Mouse (Mus musculus) myocyte (in vitro differentiated cells): ENCODE results near the gene Rbfox2.

Source experiments
- CEBPB ChIP-seq: IDR thresholded peaks from 2 replicates; pipeline ENCODE4 v1.6.1; 2011; ENCODE audit warnings: mild to moderate bottlenecking, moderate library complexity; ENCODE audit not compliant: poor library complexity, insufficient read depth, severe bottlenecking
- E2F4 ChIP-seq: IDR thresholded peaks from one replicate; pipeline ENCODE4 v1.6.1; 2011; ENCODE audit warnings: mild to moderate bottlenecking, control low read depth, moderate library complexity; ENCODE audit not compliant: insufficient read depth
- MAX ChIP-seq: IDR thresholded peaks from one replicate; pipeline ENCODE4 v1.6.1; 2011; ENCODE audit warnings: low read depth, mild to moderate bottlenecking, control low read depth
- MYOD1 ChIP-seq, 3 experiments: IDR thresholded peaks; one replicate each; pipeline ENCODE4 v1.6.1; 2011; ENCODE audit warnings: control low read depth in 2 of 3, low read depth in 2 of 3, mild to moderate bottlenecking in 2 of 3, moderate library complexity in 1 of 3; ENCODE audit not compliant: insufficient read length in 2 of 3, control insufficient read depth in 1 of 3
- MYOG ChIP-seq, 3 experiments: IDR thresholded peaks; one replicate each; pipeline ENCODE4 v1.6.1; 2011; ENCODE audit warnings: control low read depth in 2 of 3, low read depth in 2 of 3, mild to moderate bottlenecking in 2 of 3; ENCODE audit not compliant: insufficient read length in 2 of 3, control insufficient read depth in 1 of 3, insufficient read depth in 1 of 3
- POLR2A ChIP-seq: IDR thresholded peaks from one replicate; pipeline ENCODE4 v1.6.1; 2011; ENCODE audit warnings: low read depth, mild to moderate bottlenecking, control low read depth, moderate library complexity; ENCODE audit not compliant: insufficient read length
- REST ChIP-seq: IDR thresholded peaks from one replicate; pipeline ENCODE4 v1.6.1; 2011; ENCODE audit warnings: mild to moderate bottlenecking, control low read depth, moderate library complexity; ENCODE audit not compliant: insufficient read depth, insufficient read length
- SRF ChIP-seq: IDR thresholded peaks from one replicate; pipeline ENCODE4 v1.6.1; 2011; ENCODE audit warnings: low read depth; ENCODE audit not compliant: control insufficient read depth, insufficient read length
- TCF12 ChIP-seq: IDR thresholded peaks from one replicate; pipeline ENCODE4 v1.6.1; 2011; ENCODE audit warnings: mild to moderate bottlenecking, control low read depth; ENCODE audit not compliant: poor library complexity, insufficient read depth, severe bottlenecking
- USF1 ChIP-seq: IDR thresholded peaks from one replicate; pipeline ENCODE4 v1.6.1; 2011; ENCODE audit warnings: low read depth, mild to moderate bottlenecking, control low read depth, moderate library complexity

DNA sequence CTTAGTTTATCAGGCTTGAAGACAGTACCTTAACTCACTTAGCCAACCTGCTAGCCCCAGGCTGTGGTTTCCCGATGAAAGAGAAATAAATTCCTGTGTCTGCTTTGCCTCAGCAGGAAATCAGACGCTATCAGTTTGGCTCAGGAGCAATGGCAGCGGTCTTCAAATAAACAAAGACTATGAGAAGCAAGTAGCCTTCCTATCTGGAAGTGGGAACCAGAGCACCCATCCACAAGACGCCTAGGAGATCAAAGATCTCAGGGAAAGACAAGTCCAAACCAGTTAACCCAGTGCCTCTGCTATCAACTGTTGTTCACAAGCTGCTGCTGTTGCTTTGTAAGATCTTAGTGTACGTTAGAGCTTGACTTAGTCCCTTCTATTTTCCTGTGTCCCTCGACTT is 6.9 kb upstream of the Rbfox2 start:
- TF ChIP-seq POLR2A (no peak), USF1 (no peak), E2F4 (no peak), TCF12 (no peak), MYOG (IDR thresholded peaks at IDR 0.05; ENCODE audit: control insufficient read depth in 1 of 3, insufficient read depth in 1 of 3, insufficient read length in 2 of 3, low read depth in 2 of 3) (no peak), MAX (no peak), CEBPB (no peak), REST (no peak), MYOD1 (IDR thresholded peaks at IDR 0.05; ENCODE audit: control insufficient read depth in 1 of 3, insufficient read length in 2 of 3, low read depth in 2 of 3) (no peak), SRF (no peak)
